Mouse (Mus musculus) lung, adult 2 months (tissue): ENCODE results near the gene Celf1.

Source experiments
- CTCF ChIP-seq: fragments of 200-500 bp; IDR thresholded peaks from 2 replicates; pipeline ENCODE4 v1.5.1; 2011; ENCODE audit warnings: mild to moderate bottlenecking, low read length, control low read depth; ENCODE audit not compliant: insufficient read depth
- POLR2A ChIP-seq: fragments of 200-500 bp; IDR thresholded peaks from 2 replicates; pipeline ENCODE4 v1.6.1; 2011; ENCODE audit warnings: low read depth, mild to moderate bottlenecking, control low read depth, low read length, borderline replicate concordance; ENCODE audit errors: extremely low read depth

DNA sequence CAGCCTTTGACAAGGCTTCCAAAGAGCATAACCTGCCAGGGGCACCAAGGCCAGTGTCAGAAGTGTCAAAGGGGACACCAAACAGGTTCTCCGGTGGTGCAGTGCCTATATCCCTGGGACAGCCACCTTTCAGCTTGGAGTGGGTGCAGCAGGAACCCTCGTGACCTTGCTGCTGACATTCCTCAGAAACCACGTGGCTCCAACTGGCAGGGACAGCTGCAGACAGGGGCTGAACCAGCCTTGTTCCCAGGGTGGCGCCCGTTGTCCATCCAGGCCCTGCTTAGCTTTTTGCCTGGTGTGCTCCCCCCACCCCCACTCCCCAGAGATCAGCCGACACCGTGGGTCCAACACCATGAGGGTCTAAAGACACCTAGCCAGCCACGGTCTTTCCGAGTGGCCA is 95.2 kb downstream of the Celf1 start, which contains the start of gene Rapsn:
- TF ChIP-seq POLR2A (no peak), CTCF (no peak)
